Mouse (Mus musculus) CH12.LX (cell line): ENCODE data around the gene Uvssa. TPM values are rescaled to one million over a fixed set of nuclear protein-coding genes. Genes with fewer than 3 reads are reported as not detected.

Experiments
- DNase-seq: peaks from one replicate; pipeline ENCODE4 v3.0.0-alpha.2; 2013; ENCODE audit errors: extremely low read depth
- H3K27ac ChIP-seq: 2 replicates; pipeline ENCODE4 v1.5.1; 2012; ENCODE audit warnings: low read depth, mild to moderate bottlenecking, control low read depth, moderate library complexity; ENCODE audit not compliant: insufficient read depth
- H3K27me3 ChIP-seq: replicated peaks from 2 replicates; pipeline ENCODE3; 2012; ENCODE audit warnings: inconsistent platforms
- H3K36me3 ChIP-seq, 2 experiments: replicated peaks in 1 of 2; 2 replicates each; pipeline versions ENCODE3 to v1.6.1; 2012; ENCODE audit warnings: inconsistent platforms in 1 of 2, low read length in 1 of 2, mild to moderate bottlenecking in 1 of 2, mixed read lengths in 1 of 2, moderate library complexity in 1 of 2; ENCODE audit not compliant: control insufficient read depth in 1 of 2, insufficient read depth in 1 of 2
- H3K4me1 ChIP-seq, 2 experiments: 2 replicates each; pipeline ENCODE4 v1.6.1; 2012; ENCODE audit warnings: inconsistent platforms in 1 of 2, moderate library complexity in 1 of 2; ENCODE audit not compliant: insufficient read depth in 2 of 2, control insufficient read depth in 1 of 2
- H3K4me2 ChIP-seq: 2 replicates; pipeline ENCODE4 v1.6.1; 2012; ENCODE audit warnings: low read depth, mild to moderate bottlenecking, control low read depth; ENCODE audit not compliant: poor library complexity, insufficient read depth, severe bottlenecking
- H3K4me3 ChIP-seq, 3 experiments: fragments of 150-350 bp in 1 of 3; sonication (generic) in 1 of 3; replicated peaks in 1 of 3; 2 replicates each; pipeline versions ENCODE3 to v1.5.1; 2011 to 2012; ENCODE audit warnings: low read depth in 2 of 3, low read length in 2 of 3, mild to moderate bottlenecking in 2 of 3, moderate library complexity in 2 of 3, control low read depth in 1 of 3, improper control_type of control experiment in 1 of 3, inconsistent platforms in 1 of 3, mixed read lengths in 1 of 3; ENCODE audit not compliant: poor library complexity in 1 of 3
- H3K79me2 ChIP-seq: replicated peaks from 2 replicates; pipeline ENCODE4 v1.6.1; 2012; ENCODE audit warnings: mild to moderate bottlenecking, moderate library complexity; ENCODE audit not compliant: control insufficient read depth, poor library complexity, insufficient read depth, severe bottlenecking; ENCODE audit errors: extremely low read depth
- H3K9ac ChIP-seq: 2 replicates; pipeline ENCODE4 v1.6.1; 2012; ENCODE audit warnings: low read depth, mild to moderate bottlenecking, control low read depth, moderate library complexity; ENCODE audit not compliant: insufficient read depth
- H3K9me3 ChIP-seq: replicated peaks from 2 replicates; pipeline ENCODE3; 2012; ENCODE audit warnings: low read length, inconsistent platforms, mixed read lengths
- CHD1 ChIP-seq: IDR thresholded peaks from 2 replicates; pipeline ENCODE4 v1.6.1; 2012; ENCODE audit warnings: low read depth, low read length, improper control_type of control experiment, inconsistent platforms
- CHD2 ChIP-seq: IDR thresholded peaks from 2 replicates; pipeline ENCODE4 v1.6.1; 2011; ENCODE audit warnings: low read length, improper control_type of control experiment
- CTCF ChIP-seq, 2 experiments: IDR thresholded peaks in 1 of 2; conservative IDR thresholded peaks in 1 of 2; 2 replicates each; pipeline ENCODE4 v1.5.1; 2011 to 2012; ENCODE audit warnings: low read depth in 2 of 2, low read length in 2 of 2, improper control_type of control experiment in 1 of 2, inconsistent platforms in 1 of 2, mild to moderate bottlenecking in 1 of 2, moderate library complexity in 1 of 2
- E2F4 ChIP-seq: IDR thresholded peaks from 2 replicates; pipeline ENCODE4 v1.6.1; 2011; ENCODE audit warnings: low read depth, low read length, improper control_type of control experiment; ENCODE audit not compliant: insufficient replicate concordance
- EP300 ChIP-seq: IDR thresholded peaks from 2 replicates; pipeline ENCODE4 v1.6.1; 2011; ENCODE audit warnings: low read length, improper control_type of control experiment
- ETS1 ChIP-seq: conservative IDR thresholded peaks from 2 replicates; pipeline ENCODE4 v1.6.1; 2012; ENCODE audit warnings: low read depth, mild to moderate bottlenecking, inconsistent platforms, low read length, improper control_type of control experiment, moderate library complexity
- HCFC1 ChIP-seq: IDR thresholded peaks from 2 replicates; pipeline ENCODE4 v1.6.1; 2012; ENCODE audit warnings: low read depth, mild to moderate bottlenecking, inconsistent platforms, low read length, improper control_type of control experiment
- IRF4 ChIP-seq: IDR thresholded peaks from 2 replicates; pipeline ENCODE4 v1.6.1; 2014; ENCODE audit warnings: low read depth, mild to moderate bottlenecking, inconsistent platforms, low read length, improper control_type of control experiment
- JUND ChIP-seq: conservative IDR thresholded peaks from 2 replicates; pipeline ENCODE4 v1.6.1; 2011; ENCODE audit warnings: low read depth, low read length, improper control_type of control experiment
- KAT2A ChIP-seq: IDR thresholded peaks from 2 replicates; pipeline ENCODE4 v1.6.1; 2012; ENCODE audit warnings: low read length, improper control_type of control experiment, inconsistent platforms; ENCODE audit not compliant: insufficient replicate concordance
- MAX ChIP-seq: IDR thresholded peaks from 2 replicates; pipeline ENCODE4 v1.6.1; 2011; ENCODE audit warnings: low read length, improper control_type of control experiment
- MYC ChIP-seq: IDR thresholded peaks from 2 replicates; pipeline ENCODE4 v1.6.1; 2011; ENCODE audit warnings: low read depth, mild to moderate bottlenecking, improper control_type of control experiment, low read length
- NELFE ChIP-seq: IDR thresholded peaks from 2 replicates; pipeline ENCODE4 v1.6.1; 2011; ENCODE audit warnings: low read depth, low read length, improper control_type of control experiment
- PAX5 ChIP-seq: IDR thresholded peaks from 2 replicates; pipeline ENCODE4 v1.6.1; 2012; ENCODE audit warnings: low read length, inconsistent platforms, mixed read lengths
- POLR2AphosphoS2 ChIP-seq: IDR thresholded peaks from 2 replicates; pipeline ENCODE4 v1.6.1; 2011; ENCODE audit warnings: low read depth, low read length, improper control_type of control experiment
- RCOR1 ChIP-seq: conservative IDR thresholded peaks from 2 replicates; pipeline ENCODE4 v1.6.1; 2012; ENCODE audit warnings: low read depth, mild to moderate bottlenecking, inconsistent platforms, low read length, improper control_type of control experiment
- SMC3 ChIP-seq: IDR thresholded peaks from 2 replicates; pipeline ENCODE4 v1.6.1; 2011; ENCODE audit warnings: low read depth, low read length, improper control_type of control experiment
- TBP ChIP-seq: conservative IDR thresholded peaks from 2 replicates; pipeline ENCODE4 v1.6.1; 2011; ENCODE audit warnings: low read depth, low read length, improper control_type of control experiment
- TCF12 ChIP-seq: IDR thresholded peaks from 2 replicates; pipeline ENCODE4 v1.6.1; 2014; ENCODE audit warnings: low read depth, mild to moderate bottlenecking, inconsistent platforms, low read length, improper control_type of control experiment
- UBTF ChIP-seq: IDR thresholded peaks from 2 replicates; pipeline ENCODE4 v1.6.1; 2012; ENCODE audit warnings: low read depth, mild to moderate bottlenecking, inconsistent platforms, low read length, improper control_type of control experiment, moderate library complexity
- ZC3H11A ChIP-seq: IDR thresholded peaks from 2 replicates; pipeline ENCODE4 v1.6.1; 2012; ENCODE audit warnings: low read depth, mild to moderate bottlenecking, inconsistent platforms, low read length, improper control_type of control experiment
- ZMIZ1 ChIP-seq: IDR thresholded peaks from 2 replicates; pipeline ENCODE4 v1.6.1; 2012; ENCODE audit warnings: low read depth, mild to moderate bottlenecking, inconsistent platforms, low read length, improper control_type of control experiment
- dilution Hi-C: fragments of 300-500 bp; cut with MboI; formaldehyde crosslinking; loops from 2 replicates; pipeline ENCODE4 v1.14.3; 2020; ENCODE audit warnings: low sequenced_read_pairs; ENCODE audit not compliant: extremely low pct_unique_long_range_greater_than_20kb, extremely low pct_ligation_motif_present
- in situ Hi-C: fragments of 300-500 bp; cut with MboI; formaldehyde crosslinking; loops from 3 replicates; pipeline ENCODE4 v1.14.3; 2019; ENCODE audit warnings: low sequenced_read_pairs, low pct_ligation_motif_present, low pct_unique_long_range_greater_than_20kb, mixed read lengths
- polyA plus RNA-seq: library from polyadenylated mRNA; unstranded; fragments of >175 nt; gene quantifications from 2 replicates; pipeline ENCODE4 v1.2.1, GENCODE M21; 2012; ENCODE audit warnings: low read depth; ENCODE audit not compliant: insufficient read length
- total RNA-seq, 2 experiments: library from RNA; depleted of rRNA; stranded (reverse); fragments of 300-350 nt in 1 of 2; fragments of >200 nt in 1 of 2; gene quantifications; 2 replicates each; pipeline ENCODE4 v1.2.3; 2012 to 2014

The Uvssa gene
- total and polyA plus RNA-seq, 3 experiments = 2.6 to 5.8 (median 2.9) TPM

DNA sequence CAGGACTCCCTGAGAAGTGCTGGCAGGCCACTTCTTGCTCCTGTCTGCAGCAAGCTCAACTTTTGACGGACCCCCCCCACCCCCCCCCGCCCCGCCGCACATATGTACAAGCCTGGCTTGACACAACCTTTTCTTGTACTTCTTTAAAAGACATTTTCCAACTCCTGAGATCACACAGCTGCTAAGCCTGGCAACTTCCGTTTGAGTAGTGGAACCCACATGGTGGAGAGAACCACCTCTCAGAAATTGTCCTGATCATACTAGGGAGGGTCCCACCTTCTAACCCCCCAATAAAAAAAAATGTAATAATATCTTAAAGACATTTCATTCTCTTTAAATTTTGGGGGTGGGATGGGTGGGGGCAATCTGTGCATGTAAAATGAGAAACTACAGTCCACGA is 1.2 kb upstream of the Uvssa start:
- in situ Hi-C loops = loop anchor here (5.0 kb wide), 1 partner anchor 105 kb away; the partner anchor contains the start of gene Ctbp1
- dilution Hi-C loops = no loop called here
- peak; percentile 35 for DNase-seq
- Histone ChIP-seq H3K4me2 (peak overlapping the region; percentile 68), H3K4me1 (peaks cover 14 to 18% of the 10 kb centered on the region in 2 experiments), H3K9me3 (no peaks in the 10 kb centered on the region), H3K36me3 (peaks cover 13 to 47% of the 10 kb centered on the region in 2 experiments), H3K27ac (no peak overlapping the region; the same call in 1 of the 2 replicates), H3K79me2 (no peaks in the 10 kb centered on the region), H3K4me3 (peak overlapping the region; percentile 65 to 74 (median 72)), H3K9ac (peak overlapping the region; percentile 81), H3K27me3 (no peaks in the 10 kb centered on the region)
- TF ChIP-seq TCF12 = 0 out of 2 replicates have a peak, but pooled peaks have one; percentile 10
- no peak for TF ChIP-seq CHD1
- no peak for TF ChIP-seq SMC3
- no peak for TF ChIP-seq JUND
- TF ChIP-seq MYC = peak; percentile 60; the same call in 1 of the 2 replicates
- TF ChIP-seq KAT2A = no peak
- 0 out of 2 replicates have a peak, but pooled peaks have one; percentile 31 for TF ChIP-seq IRF4
- TF ChIP-seq TBP = no peak
- TF ChIP-seq ETS1 = peak; percentile 30; the same call in 1 of the 2 replicates
- no peak for TF ChIP-seq E2F4
- no peak for TF ChIP-seq POLR2AphosphoS2
- TF ChIP-seq ZC3H11A = no peak
- TF ChIP-seq MAX = no peak
- 0 out of 2 replicates have a peak, but pooled peaks have one; percentile 16 for TF ChIP-seq EP300

DNA sequence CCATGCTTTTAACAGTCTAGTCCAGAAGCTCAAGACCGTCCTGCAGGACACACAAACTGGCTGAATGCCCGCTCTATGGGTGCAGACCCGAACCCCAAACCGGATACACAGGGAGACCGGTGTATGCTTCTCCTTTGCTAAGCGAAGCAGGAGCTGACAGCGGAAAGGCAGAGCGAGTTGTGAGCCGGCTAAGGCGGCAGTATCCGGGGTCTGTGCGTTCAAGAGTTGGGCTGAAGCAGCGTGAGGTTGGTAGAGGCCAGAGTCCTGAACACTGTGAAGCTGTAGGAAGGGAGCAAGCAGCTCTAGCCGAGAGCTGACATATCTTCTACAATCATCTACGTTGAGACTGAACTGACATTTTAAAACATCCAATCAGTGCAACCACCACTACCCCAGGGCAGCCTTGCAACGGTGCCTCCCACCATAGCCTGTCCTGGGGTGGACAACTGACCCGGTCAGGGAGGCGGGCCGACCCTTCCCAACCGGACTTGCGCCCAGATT is 498 bp upstream of the Uvssa start:
- Histone ChIP-seq H3K9ac (peak overlapping the region; percentile 81), H3K4me2 (peak overlapping the region; percentile 68)
- peak; percentile 41 for DNase-seq

More for the DNA sequence above, 498 bp upstream of the Uvssa start:
- Histone ChIP-seq H3K4me1 (peaks cover 8 to 12% of the 10 kb centered on the region in 2 experiments), H3K9me3 (no peaks in the 10 kb centered on the region), H3K36me3 (peaks cover 13 to 45% of the 10 kb centered on the region in 2 experiments), H3K27me3 (no peaks in the 10 kb centered on the region), H3K4me3 (peak overlapping the region; percentile 65 to 74 (median 72)), H3K27ac (peak overlapping the region; percentile 82), H3K79me2 (no peaks in the 10 kb centered on the region)
- in situ Hi-C loops (loop anchor here (5.0 kb wide), 1 partner anchor 106 kb away; the partner anchor contains the start of gene Ctbp1), dilution Hi-C loops (no loop called here)
- TF ChIP-seq TBP (no peak), UBTF (no peak), PAX5 (no peak), IRF4 (no peak), JUND (no peak), ZC3H11A (no peak), NELFE (no peak), CHD2 (no peak), HCFC1 (no peak), RCOR1 (no peak), CTCF (conservative IDR thresholded peaks at IDR 0.05 in 1 of 2, IDR thresholded peaks at IDR 0.05 in 1 of 2; ENCODE audit: low read depth in 2 of 2, low read length in 2 of 2) (no peak), ZMIZ1 (no peak), MYC (no peak)
